Mouse (Mus musculus) subcutaneous adipose tissue, adult 2 months (tissue): Measurements from ENCODE around the gene Cntn2. TPM values are rescaled to one million over a fixed set of nuclear protein-coding genes. Genes with fewer than 3 reads are reported as not detected.

Experiments used
- polyA plus RNA-seq: library from polyadenylated mRNA; depleted of rRNA; stranded (reverse); fragments of >200 nt; gene quantifications from 2 replicates; pipeline ENCODE4 v1.2.3, GENCODE M21; 2012; ENCODE audit warnings: low replicate concordance; rRNA removed

Gene Cntn2
- 0.06 and 0.20 TPM in 2 replicates for polyA plus RNA-seq

GRCm38 (mm10) chr1:132542762-132543306 lies at the start of gene Cntn2:
Gene Cntn2 (minus strand): TSS chr1:132543256.

GRCm38 (mm10) chr1:132506058-132506457 lies 37.0 kb downstream of the Cntn2 start, which contains the start of gene Tmem81:
Gene Tmem81 (plus strand): TSS chr1:132506230.

GRCm38 (mm10) chr1:132476928-132477691 lies 65.9 kb downstream of the Cntn2 start, which contains the start of gene Rbbp5:
Gene Rbbp5 (plus strand): TSS chr1:132477365.

Other genes starting within 250 kb of the Cntn2 start
- 0.18 and 0.29 TPM in 2 replicates for gene Klhdc8a, start 244.6 kb downstream of the Cntn2 start, polyA plus RNA-seq
- gene Nuak2, start 227.1 kb downstream of the Cntn2 start, polyA plus RNA-seq = 5.1 and 6.2 TPM in 2 replicates
- gene Tmcc2, start 152.0 kb downstream of the Cntn2 start, polyA plus RNA-seq = 10.3 and 14.8 TPM in 2 replicates
- 11.8 and 18.4 TPM in 2 replicates for gene Dstyk, start 125.7 kb downstream of the Cntn2 start, polyA plus RNA-seq
- 17.0 and 24.4 TPM in 2 replicates for gene Rbbp5, start 65.9 kb downstream of the Cntn2 start, polyA plus RNA-seq
- gene Tmem81, start 37.0 kb downstream of the Cntn2 start, polyA plus RNA-seq = 2.8 and 3.2 TPM in 2 replicates
- 0.23 and 0.44 TPM in 2 replicates for gene Nfasc, start 198.5 kb upstream of the Cntn2 start, polyA plus RNA-seq